12 mouse cellular contexts compared by ENCODE assay signal in genomic region chr16:87765984-87766383, GRCm38 (mm10).
A peak's percentile ranks its signal among the peaks of the same experiment; 100 is the strongest.
DNase-seq lines count a peak whose midpoint lies in the region; ATAC-seq and TF ChIP-seq lines count a peak whose summit lies in the region.
"Had no signal": no experiment of that assay in that cellular context is flagged by ENCODE, and none has a peak within 500 bp of the region (broad histone marks: within the 10 kb centered on the region; RNA-seq: fewer than 3 reads in every experiment).

No protein-coding gene starts in this region.

- DNase-seq in hindbrain, postnatal 0 days (ENCODE audit: low spot score): peak; percentile 45
- no peak for DNase-seq in hindbrain, embryonic 14.5 days (ENCODE audit: low spot score)
- peak; percentile 44 for DNase-seq in midbrain, embryonic 14.5 days
- no peak for DNase-seq in midbrain, embryonic 11.5 days (ENCODE audit: low spot score, missing footprints)
- no peak for DNase-seq in gastrocnemius, postnatal 36 days
- DNase-seq in hindbrain, embryonic 10.5 days (ENCODE audit: low spot score): no peak
- DNase-seq: thymus, adult 2 months had no signal

- no peaks in the 10 kb centered on the region for H3K9me3 ChIP-seq in hindbrain, postnatal 0 days (ENCODE audit: low read length)
- H3K9me3 ChIP-seq in hindbrain, embryonic 14.5 days (ENCODE audit: control insufficient read depth, low read length): no peaks in the 10 kb centered on the region
- H3K9me3 ChIP-seq in midbrain, embryonic 14.5 days (ENCODE audit: control insufficient read depth, low read length): no peaks in the 10 kb centered on the region
- no peaks in the 10 kb centered on the region for H3K9me3 ChIP-seq in midbrain, embryonic 11.5 days (ENCODE audit: control insufficient read depth, low read length)
- no peaks in the 10 kb centered on the region for H3K9me3 ChIP-seq in hindbrain, embryonic 10.5 days
- H3K9me3 ChIP-seq: forebrain, embryonic 13.5 days had no signal

- no peak overlapping the region for H3K4me3 ChIP-seq in hindbrain, postnatal 0 days (ENCODE audit: low read length)
- no peak overlapping the region for H3K4me3 ChIP-seq in hindbrain, embryonic 14.5 days (replicated peaks; ENCODE audit: low read length)
- no peak overlapping the region for H3K4me3 ChIP-seq in midbrain, embryonic 14.5 days (replicated peaks; ENCODE audit: low read depth, low read length)
- no peak overlapping the region for H3K4me3 ChIP-seq in midbrain, embryonic 11.5 days (ENCODE audit: low read depth, low read length)
- no peak overlapping the region for H3K4me3 ChIP-seq in cortical plate, adult 2 months (ENCODE audit: insufficient read depth, low read length)
- no peak overlapping the region for H3K4me3 ChIP-seq in hindbrain, embryonic 10.5 days
- H3K4me3 ChIP-seq: forebrain, embryonic 13.5 days had no signal

- H3K27ac ChIP-seq in hindbrain, postnatal 0 days: no peak overlapping the region
- H3K27ac ChIP-seq in hindbrain, embryonic 14.5 days: no peak overlapping the region
- no peak overlapping the region for H3K27ac ChIP-seq in midbrain, embryonic 14.5 days (replicated peaks; ENCODE audit: low read depth, low read length)
- no peak overlapping the region for H3K27ac ChIP-seq in midbrain, embryonic 11.5 days (ENCODE audit: low read depth, low read length)
- H3K27ac ChIP-seq in cortical plate, adult 2 months (ENCODE audit: insufficient read depth, low read length): no peak overlapping the region
- no peak overlapping the region for H3K27ac ChIP-seq in hindbrain, embryonic 10.5 days
- H3K27ac ChIP-seq: forebrain, embryonic 13.5 days had no signal

- WGBS in hindbrain, postnatal 0 days: 60% methylated on average over 8 of the region's 8 CpGs
- WGBS in hindbrain, embryonic 14.5 days: 68% methylated on average over 8 of the region's 8 CpGs
- 70% methylated on average over 8 of the region's 8 CpGs for WGBS in midbrain, embryonic 14.5 days
- 73% methylated on average over 8 of the region's 8 CpGs for WGBS in midbrain, embryonic 11.5 days
- WGBS in hindbrain, embryonic 10.5 days: 81% methylated on average over 8 of the region's 8 CpGs

- TF ChIP-seq CTCF in hindbrain, postnatal 0 days (IDR thresholded peaks at IDR 0.05; ENCODE audit: low read depth): peak; percentile 57
- peak; percentile 44 for TF ChIP-seq CTCF in cortical plate, adult 2 months (IDR thresholded peaks at IDR 0.05; ENCODE audit: extremely low read depth, insufficient read depth, low read length)

- intact Hi-C loops in gastrocnemius, postnatal 36 days (cut with DNase I): no loop called here

- no peaks in the 10 kb centered on the region for H3K27me3 ChIP-seq in hindbrain, postnatal 0 days (ENCODE audit: insufficient read depth, low read length)
- H3K27me3 ChIP-seq in hindbrain, embryonic 14.5 days (ENCODE audit: control insufficient read depth, insufficient read depth, low read length): no peaks in the 10 kb centered on the region
- H3K27me3 ChIP-seq in midbrain, embryonic 14.5 days (ENCODE audit: control insufficient read depth, insufficient read depth, low read length): no peaks in the 10 kb centered on the region
- no peaks in the 10 kb centered on the region for H3K27me3 ChIP-seq in midbrain, embryonic 11.5 days (ENCODE audit: control insufficient read depth, insufficient read depth, low read length)
- no peaks in the 10 kb centered on the region for H3K27me3 ChIP-seq in hindbrain, embryonic 10.5 days (ENCODE audit: insufficient read depth, poor library complexity, severe bottlenecking)
- H3K27me3 ChIP-seq: CH12.LX; forebrain, embryonic 13.5 days had no signal

- ATAC-seq in hindbrain, postnatal 0 days: no peak
- no peak for ATAC-seq in hindbrain, embryonic 14.5 days (ENCODE audit: low FRiP score)
- ATAC-seq in midbrain, embryonic 14.5 days (ENCODE audit: low FRiP score, low TSS enrichment): no peak
- no peak for ATAC-seq in midbrain, embryonic 11.5 days (ENCODE audit: low FRiP score)
- ATAC-seq in megakaryocyte progenitor cell, adult 5-6 weeks (replicated peaks; ENCODE audit: poor library complexity): 0 out of 2 replicates have a peak, but pooled peaks have one; percentile 37
- ATAC-seq: forebrain, embryonic 13.5 days had no signal

- no peaks in the 10 kb centered on the region for H3K4me1 ChIP-seq in hindbrain, postnatal 0 days (ENCODE audit: insufficient read depth, low read length)
- no peaks in the 10 kb centered on the region for H3K4me1 ChIP-seq in hindbrain, embryonic 14.5 days (replicated peaks; ENCODE audit: control insufficient read depth, insufficient read depth, low read length)
- no peaks in the 10 kb centered on the region for H3K4me1 ChIP-seq in midbrain, embryonic 14.5 days (ENCODE audit: control insufficient read depth, insufficient read depth, low read length)
- no peaks in the 10 kb centered on the region for H3K4me1 ChIP-seq in midbrain, embryonic 11.5 days (ENCODE audit: control insufficient read depth, insufficient read depth, low read length)
- no peaks in the 10 kb centered on the region for H3K4me1 ChIP-seq in cortical plate, adult 2 months (ENCODE audit: control insufficient read depth, insufficient read depth, low read length)
- no peaks in the 10 kb centered on the region for H3K4me1 ChIP-seq in hindbrain, embryonic 10.5 days (replicated peaks)
- H3K4me1 ChIP-seq: forebrain, embryonic 13.5 days had no signal

- no peak for TF ChIP-seq POLR2A in cortical plate, adult 2 months (IDR thresholded peaks at IDR 0.05; ENCODE audit: extremely low read depth, insufficient read depth, low read length)

- no peak overlapping the region for H3K9ac ChIP-seq in hindbrain, postnatal 0 days (replicated peaks; ENCODE audit: low read length)
- no peak overlapping the region for H3K9ac ChIP-seq in hindbrain, embryonic 14.5 days
- no peak overlapping the region for H3K9ac ChIP-seq in midbrain, embryonic 14.5 days (replicated peaks; ENCODE audit: low read length)
- H3K9ac ChIP-seq in midbrain, embryonic 11.5 days (ENCODE audit: low read length): no peak overlapping the region
- H3K9ac ChIP-seq: forebrain, embryonic 13.5 days had no signal

- no peaks in the 10 kb centered on the region for H3K36me3 ChIP-seq in hindbrain, postnatal 0 days (ENCODE audit: insufficient read depth, low read length)
- H3K36me3 ChIP-seq in hindbrain, embryonic 14.5 days (replicated peaks; ENCODE audit: control insufficient read depth, insufficient read depth): no peaks in the 10 kb centered on the region
- no peaks in the 10 kb centered on the region for H3K36me3 ChIP-seq in midbrain, embryonic 14.5 days (ENCODE audit: control insufficient read depth, insufficient read depth, low read length)
- no peaks in the 10 kb centered on the region for H3K36me3 ChIP-seq in midbrain, embryonic 11.5 days (ENCODE audit: control insufficient read depth, insufficient read depth, low read length)
- H3K36me3 ChIP-seq in hindbrain, embryonic 10.5 days: no peaks in the 10 kb centered on the region

- no peak overlapping the region for H3K4me2 ChIP-seq in hindbrain, postnatal 0 days (ENCODE audit: low read depth, low read length)
- H3K4me2 ChIP-seq in hindbrain, embryonic 14.5 days (replicated peaks): no peak overlapping the region
- no peak overlapping the region for H3K4me2 ChIP-seq in midbrain, embryonic 14.5 days (ENCODE audit: low read length)
- no peak overlapping the region for H3K4me2 ChIP-seq in midbrain, embryonic 11.5 days
- H3K4me2 ChIP-seq: forebrain, embryonic 13.5 days; liver, embryonic 11.5 days had no signal

Comparison
In these comparisons a context has a peak if more than half of its experiments do, and no peak if none do; other contexts are left out.
1. DNase-seq: peak in hindbrain, postnatal 0 days (single experiment) and midbrain, embryonic 14.5 days (single experiment); none in hindbrain, embryonic 14.5 days (single experiment), midbrain, embryonic 11.5 days (single experiment), gastrocnemius, postnatal 36 days (0 of 2) and hindbrain, embryonic 10.5 days (single experiment).